Mouse (Mus musculus) limb, embryonic 10.5 days (tissue): Measurements from ENCODE around the gene Slc9a1. TPM values are rescaled to one million over a fixed set of nuclear protein-coding genes. Genes with fewer than 3 reads are reported as not detected.

Experiments
- DNase-seq: peaks from one replicate; pipeline ENCODE4 v3.0.0-alpha.2; 2017; ENCODE audit warnings: low spot score
- H3K27ac ChIP-seq: fragments of 300-500 bp; sonication (generic); 2 replicates; pipeline ENCODE4 v1.5.1; 2016; ENCODE audit warnings: mild to moderate bottlenecking
- H3K27me3 ChIP-seq: fragments of 300-500 bp; sonication (generic); 2 replicates; pipeline ENCODE4 v1.6.1; 2016; ENCODE audit warnings: low read depth, mild to moderate bottlenecking; ENCODE audit not compliant: poor library complexity, severe bottlenecking
- H3K36me3 ChIP-seq: fragments of 300-500 bp; sonication (generic); 2 replicates; pipeline ENCODE4 v1.6.1; 2016; ENCODE audit warnings: mild to moderate bottlenecking, moderate library complexity
- H3K4me1 ChIP-seq: fragments of 300-500 bp; sonication (generic); 2 replicates; pipeline ENCODE4 v1.6.1; 2016
- H3K4me3 ChIP-seq: fragments of 300-500 bp; sonication (generic); 2 replicates; pipeline ENCODE4 v1.5.1; 2016; ENCODE audit warnings: mild to moderate bottlenecking, moderate library complexity
- H3K9me3 ChIP-seq: fragments of 300-500 bp; sonication (generic); replicated peaks from 2 replicates; pipeline ENCODE4 v1.6.1; 2016; ENCODE audit warnings: mild to moderate bottlenecking
- WGBS: fragments of 180-500 bp; shearing (Covaris S2); methylation state at CpG from one replicate; pipeline ENCODE4 v1.1.7; 2016; 5-methylcytosine and 5-hydroxymethylcytosine counted together
- polyA plus RNA-seq: library from polyadenylated mRNA; unstranded; fragments of >200 nt; fragmentation: Nextera tagmentation; extraction: Ambion mirVana; gene quantifications from 2 replicates; pipeline ENCODE4 v1.2.1, GENCODE M21; 2016

Slc9a1 gene
- polyA plus RNA-seq, 1 experiment from 2014 or later, result 9.0 TPM

DNA sequence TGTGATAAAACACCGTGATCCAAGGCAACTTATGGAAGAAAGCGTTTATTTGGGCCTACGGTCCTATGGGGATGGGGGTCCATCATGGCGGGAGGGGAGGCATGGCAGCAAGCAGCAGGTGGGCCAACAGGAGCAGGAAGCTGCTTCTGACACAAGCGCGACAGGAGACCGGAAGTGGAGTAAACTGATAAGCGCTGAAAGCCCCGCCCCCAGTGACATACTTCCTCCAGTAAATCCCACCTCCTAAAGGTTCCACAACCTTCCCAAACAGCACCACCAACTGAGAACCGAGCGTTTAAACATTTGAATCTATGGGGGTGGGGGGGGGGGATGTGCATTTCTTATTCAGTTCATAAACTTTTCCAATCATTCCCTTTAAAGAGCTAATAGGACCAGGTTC lies 66.4 kb downstream of the Slc9a1 start:
- Histone ChIP-seq H3K4me3 (no peak overlapping the region), H3K4me1 (peaks cover 39% of the 10 kb centered on the region), H3K9me3 (no peaks in the 10 kb centered on the region), H3K27ac (no peak overlapping the region), H3K27me3 (no peaks in the 10 kb centered on the region), H3K36me3 (no peaks in the 10 kb centered on the region)
- no peak for DNase-seq
- WGBS, result 93% methylated on average over 11 of the region's 11 CpGs

DNA sequence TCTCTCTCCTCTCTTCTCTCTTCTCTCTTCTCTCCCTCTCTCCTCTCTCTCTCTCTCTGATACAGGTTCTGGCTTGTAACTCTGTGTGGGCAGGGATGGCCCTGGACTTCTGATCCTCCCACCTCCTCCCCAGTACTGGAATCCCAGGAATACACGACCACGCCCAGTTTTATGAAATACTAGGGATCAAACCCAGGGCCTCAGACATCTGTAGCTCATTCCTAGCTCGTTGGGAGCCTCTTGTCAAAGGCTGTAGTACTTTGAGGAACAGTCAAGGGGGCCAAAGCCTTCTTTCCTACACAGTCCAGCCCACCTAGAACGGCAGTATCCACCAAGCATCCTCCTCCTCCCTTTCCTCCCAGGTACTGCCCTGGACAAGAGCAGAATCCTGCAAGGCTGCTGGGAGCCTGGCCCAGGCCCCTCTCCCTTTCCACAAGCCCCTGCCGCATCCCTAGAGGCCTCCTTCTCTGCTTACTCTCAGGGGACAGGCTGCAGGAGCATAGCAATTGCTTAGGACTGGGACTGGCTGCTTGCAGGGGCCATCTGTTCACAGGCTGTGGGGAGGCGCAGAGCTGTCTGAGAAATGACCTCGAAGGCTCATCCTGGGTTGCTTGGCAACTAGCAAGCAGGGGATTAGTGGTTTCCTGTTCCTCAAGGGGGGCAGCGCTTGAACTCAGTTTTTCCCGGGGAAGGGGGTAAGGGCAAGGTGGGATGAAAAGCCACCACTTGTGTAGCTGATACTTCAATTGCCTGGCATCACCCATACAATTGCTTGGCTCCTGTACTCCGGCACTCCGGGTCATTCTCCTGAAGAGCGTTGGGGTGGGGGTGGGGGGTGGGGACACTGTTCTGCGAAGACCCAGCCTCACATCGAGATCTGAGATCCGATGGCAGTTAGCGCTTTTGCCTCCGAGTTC lies 70.2 kb downstream of the Slc9a1 start:
- 6% methylated on average over 17 of the region's 17 CpGs for WGBS
- Histone ChIP-seq H3K27me3 (no peaks in the 10 kb centered on the region), H3K36me3 (no peaks in the 10 kb centered on the region), H3K4me3 (peak overlapping the region; percentile 45), H3K4me1 (peaks cover 50% of the 10 kb centered on the region), H3K9me3 (no peaks in the 10 kb centered on the region), H3K27ac (peak overlapping the region; percentile 89)
- peak; percentile 80 for DNase-seq

DNA sequence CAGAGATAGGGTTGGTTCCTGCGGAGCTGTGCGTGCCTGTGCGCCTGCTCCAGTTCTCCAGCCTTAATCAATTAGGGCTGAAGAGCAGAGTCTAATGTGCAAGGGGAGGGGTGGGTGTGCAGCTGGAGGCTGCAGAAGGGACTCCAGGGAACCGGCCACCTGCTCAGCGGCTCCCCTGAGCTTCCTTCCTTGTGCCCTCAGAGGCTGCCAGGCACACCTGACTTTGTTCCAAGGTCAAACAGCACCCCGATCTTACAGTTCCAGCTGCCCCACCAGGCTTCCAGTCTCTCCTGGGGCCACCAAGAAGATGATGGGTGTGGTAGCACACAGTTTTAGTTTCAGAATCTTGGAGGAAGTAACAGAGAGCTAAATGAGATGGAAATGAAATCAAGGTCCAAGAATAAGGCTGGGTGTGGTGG lies 70.9 kb downstream of the Slc9a1 start:
- Histone ChIP-seq H3K9me3 (no peaks in the 10 kb centered on the region), H3K27ac (peak overlapping the region; percentile 89), H3K36me3 (no peaks in the 10 kb centered on the region), H3K4me1 (peaks cover 50% of the 10 kb centered on the region), H3K27me3 (no peaks in the 10 kb centered on the region), H3K4me3 (peak overlapping the region; percentile 45)
- DNase-seq, result peak; percentile 65
- 3% methylated on average over 6 of the region's 6 CpGs for WGBS

DNA sequence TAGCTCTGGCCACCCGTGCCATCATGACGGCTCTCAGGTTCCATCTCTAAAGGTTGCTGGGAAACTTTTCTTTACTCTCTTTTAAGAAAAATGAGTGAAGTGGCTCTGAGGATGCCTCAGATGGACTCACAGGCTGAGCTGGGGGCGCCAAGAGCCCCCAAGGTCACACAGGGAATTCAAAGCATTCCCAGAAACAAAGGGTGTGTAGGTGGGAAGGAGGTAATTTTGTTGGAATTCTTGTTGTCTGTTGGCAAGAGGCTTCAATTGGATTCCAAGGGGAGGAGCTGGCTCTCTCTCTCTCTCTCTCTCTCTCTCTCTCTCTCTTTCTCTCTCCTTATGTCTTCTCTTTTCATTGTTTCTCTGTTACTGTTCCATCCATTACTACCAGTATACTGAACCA lies 72.7 kb downstream of the Slc9a1 start:
- Histone ChIP-seq H3K36me3 (no peaks in the 10 kb centered on the region), H3K4me3 (no peak overlapping the region), H3K4me1 (peaks cover 50% of the 10 kb centered on the region), H3K9me3 (no peaks in the 10 kb centered on the region), H3K27ac (peak overlapping the region; percentile 80), H3K27me3 (no peaks in the 10 kb centered on the region)
- no peak for DNase-seq
- WGBS, result 59% methylated on average over 3 of the region's 3 CpGs

DNA sequence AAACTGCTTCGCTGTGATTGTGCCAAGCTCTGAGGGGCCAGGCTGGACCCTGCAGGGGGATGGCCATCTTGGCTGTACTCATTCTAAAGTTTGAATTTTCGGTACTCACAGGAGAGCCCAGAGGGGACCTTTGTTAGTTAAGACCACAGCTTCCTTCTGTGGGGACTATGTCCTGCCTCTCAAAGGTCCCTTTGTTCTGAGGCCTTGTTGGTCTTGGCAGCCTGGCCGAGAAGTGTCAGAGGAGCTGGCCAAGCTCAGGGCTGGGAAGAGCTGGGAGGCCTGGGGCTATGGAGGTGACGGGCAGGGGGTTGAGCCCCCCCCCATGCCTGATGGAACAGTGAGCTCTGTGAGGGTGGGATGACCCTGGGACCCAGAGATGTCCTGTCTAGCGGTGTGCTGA lies 73.6 kb downstream of the Slc9a1 start:
- H3K27ac ChIP-seq, result peak overlapping the region; percentile 80
- 73% methylated on average over 5 of the region's 5 CpGs for WGBS
- H3K4me3 ChIP-seq, result no peak overlapping the region
- peaks cover 53% of the 10 kb centered on the region for H3K4me1 ChIP-seq
- H3K27me3 ChIP-seq, result no peaks in the 10 kb centered on the region
- H3K9me3 ChIP-seq, result no peaks in the 10 kb centered on the region
- no peak for DNase-seq
- H3K36me3 ChIP-seq, result no peaks in the 10 kb centered on the region

DNA sequence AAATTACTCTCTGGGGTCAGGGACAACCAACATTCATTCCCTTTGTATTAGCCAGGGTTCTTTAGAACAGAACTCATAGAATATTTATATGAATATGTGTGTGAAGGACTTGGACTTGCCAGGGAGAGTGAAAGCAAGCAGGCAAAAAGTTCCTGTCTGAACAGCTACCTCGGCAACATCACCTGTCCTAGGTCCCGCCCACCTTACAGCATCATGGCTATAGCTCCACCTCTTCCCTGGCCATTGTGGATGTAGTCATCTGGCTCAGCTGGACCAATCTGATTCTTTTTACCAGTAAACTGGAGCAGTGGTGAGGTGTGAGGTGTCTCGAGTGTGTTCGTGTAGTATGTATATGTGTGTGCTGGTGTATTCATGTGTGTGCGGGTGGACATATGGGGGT lies 76.2 kb downstream of the Slc9a1 start:
- Histone ChIP-seq H3K36me3 (no peaks in the 10 kb centered on the region), H3K4me1 (peaks cover 41% of the 10 kb centered on the region), H3K9me3 (no peaks in the 10 kb centered on the region), H3K27me3 (peaks cover 5% of the 10 kb centered on the region; the same call in 1 of the 2 replicates), H3K4me3 (no peak overlapping the region), H3K27ac (no peak overlapping the region)
- no peak for DNase-seq
- 90% methylated on average over 5 of the region's 5 CpGs for WGBS

DNA sequence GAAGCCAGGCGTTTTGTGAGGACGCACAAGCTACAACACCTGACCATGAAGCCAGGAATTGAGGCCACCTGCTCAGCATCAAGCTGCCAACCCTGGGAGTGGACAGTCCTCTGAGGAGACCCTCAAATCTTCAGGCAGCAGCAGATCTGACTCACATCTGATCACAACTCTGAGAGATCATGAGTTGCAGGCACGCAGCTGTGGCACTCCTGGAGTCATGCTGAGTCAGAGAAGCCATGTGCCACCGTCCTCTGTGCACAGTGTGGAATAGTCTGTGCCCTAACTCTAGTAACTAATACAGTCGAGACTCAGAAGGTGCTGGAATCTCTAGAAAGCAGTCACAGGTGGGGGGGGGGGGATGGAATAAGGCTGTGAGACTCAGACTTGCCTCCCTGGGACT lies 77.9 kb downstream of the Slc9a1 start:
- Histone ChIP-seq H3K36me3 (no peaks in the 10 kb centered on the region), H3K9me3 (no peaks in the 10 kb centered on the region), H3K4me3 (no peak overlapping the region), H3K27ac (0 out of 2 replicates have a peak overlapping the region, but pooled peaks have one; percentile 0), H3K4me1 (peaks cover 31% of the 10 kb centered on the region), H3K27me3 (peaks cover 5% of the 10 kb centered on the region; the same call in 1 of the 2 replicates)
- WGBS, result 61% methylated on average over 5 of the region's 5 CpGs
- no peak for DNase-seq

DNA sequence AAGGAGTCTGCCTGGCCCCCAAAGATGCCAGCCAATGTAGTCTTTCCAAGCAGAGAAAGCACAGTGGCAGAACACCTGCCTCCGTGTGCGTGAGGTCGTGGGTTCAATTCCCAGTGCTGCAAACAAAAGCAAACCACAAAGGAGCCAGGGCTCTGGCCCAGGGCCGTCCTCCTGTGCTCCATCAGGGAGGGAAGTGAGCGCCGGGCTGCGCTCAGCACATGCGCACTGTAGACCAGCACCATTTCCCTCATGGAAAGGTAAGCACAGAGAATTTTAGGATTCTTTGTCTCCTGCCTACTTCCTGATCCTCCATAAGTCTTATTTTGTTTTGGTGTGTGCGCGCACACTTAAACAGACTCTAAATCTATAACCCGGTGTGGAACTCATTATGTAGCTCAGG lies 78.5 kb downstream of the Slc9a1 start:
- Histone ChIP-seq H3K27ac (no peak overlapping the region), H3K36me3 (no peaks in the 10 kb centered on the region), H3K4me3 (no peak overlapping the region), H3K4me1 (peaks cover 28% of the 10 kb centered on the region), H3K27me3 (peaks cover 5% of the 10 kb centered on the region; the same call in 1 of the 2 replicates), H3K9me3 (no peaks in the 10 kb centered on the region)
- no peak for DNase-seq
- 84% methylated on average over 11 of the region's 11 CpGs for WGBS

DNA sequence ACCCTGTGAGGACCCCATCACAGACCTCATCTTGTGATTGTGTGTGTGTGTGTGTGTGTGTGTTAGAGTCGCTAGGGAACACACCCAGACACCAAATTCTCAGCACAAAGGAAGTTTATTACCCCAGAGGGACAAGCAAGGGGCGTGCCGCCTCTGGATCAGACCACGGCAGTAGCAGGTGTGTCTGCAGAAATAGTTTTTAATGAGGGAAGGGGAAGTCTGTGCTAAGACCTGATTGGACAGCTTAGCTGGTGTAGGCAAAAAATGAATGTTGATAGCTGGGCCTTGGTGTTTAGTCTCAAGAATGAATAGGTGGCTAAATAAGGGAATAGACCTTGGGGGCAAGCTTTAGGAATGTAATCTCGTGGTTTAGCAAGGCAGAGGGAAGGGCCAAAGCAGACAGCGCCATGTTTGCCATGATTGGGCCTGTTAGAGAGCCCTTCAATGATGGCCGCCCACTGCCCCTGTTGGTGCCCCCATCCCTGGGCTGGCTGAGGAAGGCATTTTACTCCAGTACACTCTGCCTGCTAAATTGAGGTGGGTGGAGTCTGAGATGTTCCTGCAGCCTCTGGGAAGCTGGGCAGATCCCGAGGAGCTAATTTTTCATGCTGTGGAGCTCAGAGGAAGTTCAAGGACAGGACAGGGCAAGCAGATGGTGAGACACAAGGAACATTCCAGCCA lies 79.3 kb downstream of the Slc9a1 start:
- no peak for DNase-seq
- 73% methylated on average over 8 of the region's 8 CpGs for WGBS
- Histone ChIP-seq H3K4me1 (peaks cover 24% of the 10 kb centered on the region), H3K36me3 (no peaks in the 10 kb centered on the region), H3K4me3 (no peak overlapping the region), H3K9me3 (no peaks in the 10 kb centered on the region), H3K27me3 (peaks cover 5% of the 10 kb centered on the region; the same call in 1 of the 2 replicates), H3K27ac (peak overlapping the region; percentile 51)

DNA sequence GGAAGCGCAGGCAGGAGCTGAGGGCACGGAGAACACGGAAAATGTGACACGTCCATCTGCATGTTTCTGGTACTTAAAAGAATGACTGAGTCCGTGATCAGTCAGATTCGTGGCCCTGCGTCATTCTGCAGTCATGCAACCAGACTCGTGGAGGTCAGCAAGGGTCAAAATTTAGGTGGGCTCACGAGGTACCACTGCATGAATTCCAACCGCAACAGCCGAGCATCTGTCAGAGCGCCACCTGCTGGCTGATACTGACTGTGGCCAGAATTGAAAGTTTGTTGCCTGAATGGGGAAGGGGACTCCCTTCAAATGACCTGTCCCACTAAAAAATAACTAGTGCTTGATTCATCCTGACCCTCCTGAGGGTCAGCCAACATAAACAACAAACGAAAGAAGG lies 80.2 kb downstream of the Slc9a1 start:
- WGBS, result 19% methylated on average over 13 of the region's 13 CpGs
- Histone ChIP-seq H3K27ac (no peak overlapping the region), H3K4me3 (no peak overlapping the region), H3K27me3 (peaks cover 5% of the 10 kb centered on the region; the same call in 1 of the 2 replicates), H3K36me3 (no peaks in the 10 kb centered on the region), H3K9me3 (no peaks in the 10 kb centered on the region), H3K4me1 (peaks cover 21% of the 10 kb centered on the region)
- peak; percentile 88 for DNase-seq

DNA sequence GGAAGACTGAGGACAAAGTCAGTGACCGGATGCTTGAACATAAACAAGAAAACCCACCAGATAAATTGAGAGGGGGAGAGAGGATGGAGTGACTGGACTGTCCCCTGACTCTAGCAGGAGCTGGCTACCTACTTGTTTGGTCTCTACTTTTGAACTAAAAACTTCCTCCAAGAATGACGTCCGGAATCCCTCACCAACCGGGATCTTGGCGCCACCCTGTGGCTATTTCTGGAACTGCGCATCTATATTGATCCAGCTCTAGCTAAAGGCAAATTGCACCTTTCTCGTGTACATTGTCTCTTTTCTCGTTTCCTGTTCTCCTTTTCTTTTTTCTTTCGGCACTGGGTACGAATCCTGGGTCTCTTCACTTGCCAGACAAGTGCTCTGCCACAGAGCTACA lies 82.0 kb downstream of the Slc9a1 start:
- Histone ChIP-seq H3K4me3 (no peak overlapping the region), H3K36me3 (no peaks in the 10 kb centered on the region), H3K9me3 (no peaks in the 10 kb centered on the region), H3K27ac (no peak overlapping the region), H3K4me1 (peaks cover 21% of the 10 kb centered on the region), H3K27me3 (peaks cover 5% of the 10 kb centered on the region; the same call in 1 of the 2 replicates)
- WGBS, result 9% methylated on average over 10 of the region's 10 CpGs
- DNase-seq, result peak; percentile 91

DNA sequence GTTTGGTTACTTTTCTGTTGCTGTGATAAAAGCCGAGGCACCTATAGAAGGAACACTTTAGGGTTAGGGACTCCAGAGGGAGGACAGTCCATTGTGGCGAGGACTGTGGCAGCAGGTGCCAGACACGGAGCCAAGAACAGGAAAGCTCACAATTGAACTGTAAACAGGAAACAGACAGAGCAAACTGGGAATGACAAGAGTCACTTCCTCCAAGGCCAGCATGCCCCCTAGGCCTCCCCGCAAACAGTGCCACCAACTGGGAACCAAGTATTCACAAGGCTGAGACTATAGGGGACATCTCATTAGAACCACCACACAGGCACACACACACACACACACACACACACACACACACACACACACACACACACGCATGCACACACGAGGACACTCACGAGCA lies 82.9 kb downstream of the Slc9a1 start:
- no peaks in the 10 kb centered on the region for H3K9me3 ChIP-seq
- no peak overlapping the region for H3K27ac ChIP-seq
- peaks cover 21% of the 10 kb centered on the region for H3K4me1 ChIP-seq
- peaks cover 5% of the 10 kb centered on the region; the same call in 1 of the 2 replicates for H3K27me3 ChIP-seq
- no peak overlapping the region for H3K4me3 ChIP-seq
- WGBS, result 76% methylated on average over 6 of the region's 7 CpGs
- no peak for DNase-seq
- no peaks in the 10 kb centered on the region for H3K36me3 ChIP-seq

DNA sequence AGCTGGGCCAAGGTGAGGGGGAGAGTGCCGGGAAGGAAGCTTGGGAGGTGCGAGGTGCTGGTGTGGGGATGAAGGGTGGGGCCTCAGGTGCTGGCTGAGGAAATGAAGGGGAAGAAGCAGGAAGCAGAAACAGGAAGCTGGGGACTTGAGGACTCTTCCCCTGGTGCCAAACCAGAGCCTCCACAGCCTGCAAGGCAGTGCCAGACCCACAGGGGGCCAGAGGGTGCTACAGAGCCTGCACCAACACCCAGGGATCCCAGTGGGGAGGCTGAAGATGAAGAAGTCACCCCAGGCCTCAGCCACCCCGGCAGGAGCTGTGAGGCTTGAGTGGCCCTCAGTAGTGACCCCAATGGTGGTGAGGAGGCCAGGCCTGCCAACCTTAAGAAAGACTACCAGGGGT lies 88.5 kb downstream of the Slc9a1 start:
- Histone ChIP-seq H3K27me3 (no peaks in the 10 kb centered on the region), H3K36me3 (no peaks in the 10 kb centered on the region), H3K4me3 (no peak overlapping the region), H3K27ac (0 out of 2 replicates have a peak overlapping the region, but pooled peaks have one; percentile 7), H3K4me1 (peaks cover 19% of the 10 kb centered on the region), H3K9me3 (no peaks in the 10 kb centered on the region)
- WGBS, result 78% methylated on average over 3 of the region's 3 CpGs
- no peak for DNase-seq
